Mouse (Mus musculus): ENCODE data around the gene Taf1a. TPM values are rescaled to one million over a fixed set of nuclear protein-coding genes. Genes with fewer than 3 reads are reported as not detected.
"Not testable (repeated sequence)": the region's sequence is repeated elsewhere in the genome, so short reads cannot be mapped to it uniquely, and the experiment has no call there.

Taf1a gene
- total RNA-seq, 2 experiments from 2014 or later: 0.84 TPM; not detected in 1

GRCm38 (mm10) chr1:183387421-183387820, 1.4 kb upstream of the Taf1a start:
- ATAC-seq (replicated peaks; ENCODE audit: low FRiP score, poor library complexity, severe bottlenecking): not testable (repeated sequence)

GRCm38 (mm10) chr1:183403396-183403795, 14.6 kb downstream of the Taf1a start:
- no peak for ATAC-seq (replicated peaks; ENCODE audit: low FRiP score, poor library complexity, severe bottlenecking)

GRCm38 (mm10) chr1:183414081-183414727, 25.4 kb downstream of the Taf1a start:
- ATAC-seq (replicated peaks; ENCODE audit: low FRiP score, poor library complexity, severe bottlenecking): no peak

GRCm38 (mm10) chr1:183417873-183418272, 29.1 kb downstream of the Taf1a start, which contains the start of gene Hhipl2:
Gene Hhipl2, plus strand, starts transcription at chr1:183418215.
- ATAC-seq (replicated peaks; ENCODE audit: low FRiP score, poor library complexity, severe bottlenecking): no peak

- ATAC-seq (replicated peaks; ENCODE audit: low FRiP score, poor library complexity, severe bottlenecking): no peak
Measured at GRCm38 (mm10) chr1:183419741-183420140, 31.0 kb downstream of the Taf1a start.

GRCm38 (mm10) chr1:183420296-183420695, 31.5 kb downstream of the Taf1a start:
- no peak for ATAC-seq (replicated peaks; ENCODE audit: low FRiP score, poor library complexity, severe bottlenecking)

GRCm38 (mm10) chr1:183424100-183424499, 35.3 kb downstream of the Taf1a start:
- no peak for ATAC-seq (replicated peaks; ENCODE audit: low FRiP score, poor library complexity, severe bottlenecking)

GRCm38 (mm10) chr1:183434918-183435317, 46.1 kb downstream of the Taf1a start:
- ATAC-seq (replicated peaks; ENCODE audit: low FRiP score, poor library complexity, severe bottlenecking): no peak

GRCm38 (mm10) chr1:183439036-183439435, 50.3 kb downstream of the Taf1a start:
- ATAC-seq (replicated peaks; ENCODE audit: low FRiP score, poor library complexity, severe bottlenecking): no peak

- ATAC-seq (replicated peaks; ENCODE audit: low FRiP score, poor library complexity, severe bottlenecking): no peak
Measured at GRCm38 (mm10) chr1:183442015-183442774, 53.4 kb downstream of the Taf1a start.

GRCm38 (mm10) chr1:183453066-183453465, 64.3 kb downstream of the Taf1a start:
- ATAC-seq (replicated peaks; ENCODE audit: low FRiP score, poor library complexity, severe bottlenecking): no peak

Other genes with a start within 250 kb of the Taf1a start
- 2.1 and 8.6 TPM in 2 replicates for gene Disp1, start 167.5 kb upstream of the Taf1a start, total RNA-seq (2015; ENCODE audit: low replicate concordance)
- 0.39 and 6.7 TPM in 2 replicates for gene Disp1, start 167.5 kb upstream of the Taf1a start, total RNA-seq (2017; ENCODE audit: low replicate concordance)
- gene Aida, start 92.4 kb upstream of the Taf1a start, total RNA-seq (2015; ENCODE audit: low replicate concordance): 40.7 and 75.9 TPM in 2 replicates
- 90.7 and 92.3 TPM in 2 replicates for gene Aida, start 92.4 kb upstream of the Taf1a start, total RNA-seq (2017; ENCODE audit: low replicate concordance)
- gene Brox, start 91.7 kb upstream of the Taf1a start, total RNA-seq (2015; ENCODE audit: low replicate concordance): 32.7 and 42.5 TPM in 2 replicates
- 82.6 and 82.8 TPM in 2 replicates for gene Brox, start 91.7 kb upstream of the Taf1a start, total RNA-seq (2017; ENCODE audit: low replicate concordance)
- 25.6 and 59.5 TPM in 2 replicates for gene Mia3, start 19.4 kb upstream of the Taf1a start, total RNA-seq (2015; ENCODE audit: low replicate concordance)
- gene Mia3, start 19.4 kb upstream of the Taf1a start, total RNA-seq (2017; ENCODE audit: low replicate concordance): 32.2 and 47.9 TPM in 2 replicates
- not detected in 2 replicates for gene Hhipl2, start 29.2 kb downstream of the Taf1a start, total RNA-seq (2015; ENCODE audit: low replicate concordance)
- not detected in 2 replicates for gene Hhipl2, start 29.2 kb downstream of the Taf1a start, total RNA-seq (2017; ENCODE audit: low replicate concordance)